Mouse (Mus musculus) gonadal fat pad, adult 2 months (tissue): ENCODE data around the gene Nt5c2. TPM values are rescaled to one million over a fixed set of nuclear protein-coding genes. Genes with fewer than 3 reads are reported as not detected.

Source experiments
- DNase-seq: peaks from one replicate; pipeline ENCODE4 v3.0.0-alpha.2; 2012; ENCODE audit warnings: low read depth
- polyA plus RNA-seq: library from polyadenylated mRNA; depleted of rRNA; stranded (reverse); fragments of >200 nt; gene quantifications from 2 replicates; pipeline ENCODE4 v1.2.3, GENCODE M21; 2012

The Nt5c2 gene
- polyA plus RNA-seq, 1 experiment: 19.7 TPM

- no peak for DNase-seq
Observed at GRCm38 (mm10) chr19:46887811-46888527, 127.0 kb downstream of the Nt5c2 start.

DNA sequence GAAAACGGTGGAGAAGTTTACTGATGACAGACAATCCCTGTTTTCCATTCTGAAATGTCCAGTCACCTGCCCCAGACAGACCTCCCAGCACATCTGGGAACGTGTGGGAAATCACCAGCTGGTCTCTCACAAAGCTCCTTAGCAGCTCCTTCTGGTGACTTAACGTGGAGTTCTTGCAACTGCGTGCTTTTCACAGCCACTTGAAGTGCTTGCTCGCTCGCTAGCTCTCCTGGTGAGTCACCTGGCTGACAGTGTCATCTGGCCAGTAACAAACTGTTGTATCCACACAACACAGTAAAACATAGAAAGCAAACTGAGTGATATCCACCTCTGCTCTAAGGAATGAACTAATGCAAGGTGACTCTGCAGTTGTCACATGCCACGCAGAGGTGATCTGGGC, 128.1 kb downstream of the Nt5c2 start:
- DNase-seq: no peak

DNA sequence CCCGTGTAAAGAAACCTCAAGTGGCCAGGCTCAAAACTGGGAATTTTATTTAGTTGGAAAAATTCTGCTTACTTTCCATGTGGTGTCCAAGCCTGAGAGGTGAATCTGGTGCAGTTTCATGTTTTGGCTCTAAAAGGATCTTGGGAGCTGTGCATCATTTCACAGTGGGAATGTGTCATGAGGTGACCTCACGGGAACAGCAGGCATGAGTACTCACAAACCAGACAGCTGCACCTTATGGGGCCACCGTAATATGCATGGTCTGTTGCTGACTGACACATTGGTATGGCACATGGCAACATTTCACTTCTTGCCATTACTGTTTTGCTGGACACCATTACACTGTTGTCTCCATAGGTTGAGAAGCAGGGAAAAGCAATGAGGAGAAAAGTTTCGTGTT, 129.6 kb downstream of the Nt5c2 start:
- no peak for DNase-seq

GRCm38 (mm10) chr19:46879876-46880275, 135.1 kb downstream of the Nt5c2 start:
- DNase-seq: no peak

- DNase-seq: no peak
Observed at GRCm38 (mm10) chr19:46878346-46878745, 136.6 kb downstream of the Nt5c2 start.

- no peak for DNase-seq
Observed at GRCm38 (mm10) chr19:46877886-46878285, 137.1 kb downstream of the Nt5c2 start.

DNA sequence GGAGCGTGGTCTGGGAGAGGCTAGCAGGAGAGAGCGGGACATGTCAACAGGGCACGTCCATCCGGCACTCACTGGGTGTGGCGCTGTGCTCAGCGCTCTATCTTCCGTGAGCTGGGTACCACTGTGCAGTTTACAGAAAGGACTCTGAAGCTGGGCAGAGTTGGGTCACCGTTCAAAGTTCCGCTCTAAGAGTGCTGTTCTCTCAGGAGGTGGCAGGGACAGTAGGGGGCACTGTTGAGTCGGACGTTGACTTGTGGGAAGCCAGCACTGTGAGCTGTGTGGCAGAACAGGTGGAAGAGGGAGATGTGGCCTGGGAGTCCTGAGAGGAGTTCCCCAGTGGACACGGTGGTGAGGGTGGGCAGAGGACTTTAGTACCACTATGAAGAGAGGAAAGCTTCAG, 139.2 kb downstream of the Nt5c2 start:
- no peak for DNase-seq

GRCm38 (mm10) chr19:46873924-46874323, 141.0 kb downstream of the Nt5c2 start:
- no peak for DNase-seq

DNA sequence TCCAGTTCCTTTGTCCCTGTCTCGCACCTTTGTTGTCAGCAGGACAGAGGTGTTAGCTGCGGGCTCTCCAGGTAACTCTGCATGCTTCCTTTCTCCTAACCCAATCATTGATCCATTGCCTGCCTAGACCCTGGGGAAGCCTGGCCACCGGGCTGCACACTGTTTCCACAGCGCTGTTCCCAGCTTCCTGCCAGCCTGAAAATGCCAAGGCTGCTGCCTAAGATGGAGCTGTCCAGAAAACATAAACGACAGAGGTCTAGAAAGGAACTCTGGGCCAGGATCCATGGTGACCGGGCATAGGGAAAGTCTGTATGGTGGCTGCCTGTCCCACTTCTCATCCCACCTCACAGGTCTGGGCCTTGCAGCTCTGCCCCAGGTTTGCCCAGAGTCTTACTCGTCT, 143.3 kb downstream of the Nt5c2 start:
- no peak for DNase-seq

DNA sequence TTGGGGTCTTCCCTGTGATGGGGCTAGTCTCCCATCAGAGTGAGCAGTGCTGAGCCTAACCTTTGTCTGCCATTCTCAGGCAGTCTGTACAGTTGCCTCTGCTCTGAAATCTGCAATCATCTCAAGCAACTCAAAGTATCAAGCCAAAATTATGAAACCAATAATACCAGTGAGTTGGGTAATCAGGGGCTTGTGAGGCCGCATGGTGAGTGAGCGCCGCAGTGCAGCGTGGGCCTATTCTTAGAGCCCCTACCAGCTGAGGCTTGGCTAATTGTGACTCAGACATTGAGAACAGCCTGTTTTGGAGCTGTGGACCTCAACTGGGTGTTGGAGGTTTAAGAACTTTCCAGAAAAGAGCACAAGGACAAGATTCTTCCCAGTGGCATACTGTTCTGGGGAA, 143.9 kb downstream of the Nt5c2 start:
- DNase-seq: no peak

DNA sequence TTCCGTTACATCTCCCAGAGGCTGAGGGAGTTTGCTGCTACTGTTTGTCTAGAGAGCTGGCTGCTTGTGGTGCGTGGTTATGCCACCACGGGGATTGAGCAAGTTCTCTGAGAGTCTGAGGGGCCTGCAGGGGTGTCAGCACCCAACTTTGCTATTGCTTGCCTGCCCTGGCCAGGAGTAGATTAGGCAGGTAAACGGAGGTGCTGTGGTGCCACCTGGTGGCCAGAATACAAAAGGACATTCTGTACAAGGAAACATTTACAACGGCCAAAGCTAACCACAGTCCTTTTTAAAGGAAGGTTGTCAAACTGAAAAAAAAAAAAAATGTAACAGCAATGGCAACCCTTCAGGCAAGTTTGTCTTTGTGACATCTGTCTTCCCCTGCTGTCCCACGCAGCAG, 145.4 kb downstream of the Nt5c2 start:
- no peak for DNase-seq

DNA sequence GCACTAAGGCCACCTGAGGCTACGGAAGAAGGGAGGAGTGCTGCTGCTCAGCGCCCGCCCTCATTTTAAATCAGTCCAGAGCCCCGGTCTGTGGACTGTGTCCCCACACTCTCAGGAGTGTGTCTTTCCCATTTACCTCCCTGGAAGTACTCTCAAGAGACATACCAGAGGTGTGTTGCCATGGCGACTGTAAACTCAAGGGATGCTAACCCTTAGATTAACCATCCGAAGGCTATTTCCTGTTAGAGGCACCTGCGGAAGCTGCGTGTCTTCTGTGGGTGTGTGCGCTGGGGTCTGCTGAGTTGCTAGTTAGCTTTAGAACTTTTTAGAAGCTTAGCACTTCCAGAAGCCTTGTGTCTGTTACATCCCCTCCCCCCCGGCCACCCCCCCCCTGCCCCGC, 145.9 kb downstream of the Nt5c2 start:
- no peak for DNase-seq

GRCm38 (mm10) chr19:46865381-46865780, 149.6 kb downstream of the Nt5c2 start:
- no peak for DNase-seq

GRCm38 (mm10) chr19:46864731-46865331, 150.1 kb downstream of the Nt5c2 start:
- no peak for DNase-seq

- DNase-seq: no peak
Observed at GRCm38 (mm10) chr19:46864079-46864478, 150.9 kb downstream of the Nt5c2 start.

- DNase-seq: no peak
Observed at GRCm38 (mm10) chr19:46863236-46863927, 151.6 kb downstream of the Nt5c2 start.

GRCm38 (mm10) chr19:46862556-46862955, 152.4 kb downstream of the Nt5c2 start:
- DNase-seq: no peak

DNA sequence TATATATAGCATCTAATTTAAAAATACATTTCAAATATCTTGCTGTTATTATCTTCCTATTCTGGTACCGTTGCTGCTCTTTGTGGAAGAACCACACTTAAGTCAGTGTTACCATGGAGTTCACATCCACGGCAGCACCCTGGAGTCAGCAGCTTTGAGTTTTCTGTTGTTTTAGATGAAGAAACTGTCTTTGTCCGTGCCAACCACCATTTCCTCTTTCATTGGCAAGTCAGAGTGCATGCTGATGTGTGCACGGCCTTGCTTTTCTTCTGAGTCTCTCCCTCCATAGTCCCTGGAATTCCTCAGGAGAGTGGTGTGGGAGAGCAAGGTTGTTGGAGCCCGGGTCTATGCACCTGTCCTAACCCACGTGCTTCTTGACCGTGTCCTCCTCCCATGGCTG, 156.8 kb downstream of the Nt5c2 start:
- DNase-seq: no peak

- DNase-seq: no peak
Observed at GRCm38 (mm10) chr19:46857277-46857989, 157.5 kb downstream of the Nt5c2 start.

- DNase-seq: no peak
Observed at GRCm38 (mm10) chr19:46856780-46857179, 158.2 kb downstream of the Nt5c2 start.

DNA sequence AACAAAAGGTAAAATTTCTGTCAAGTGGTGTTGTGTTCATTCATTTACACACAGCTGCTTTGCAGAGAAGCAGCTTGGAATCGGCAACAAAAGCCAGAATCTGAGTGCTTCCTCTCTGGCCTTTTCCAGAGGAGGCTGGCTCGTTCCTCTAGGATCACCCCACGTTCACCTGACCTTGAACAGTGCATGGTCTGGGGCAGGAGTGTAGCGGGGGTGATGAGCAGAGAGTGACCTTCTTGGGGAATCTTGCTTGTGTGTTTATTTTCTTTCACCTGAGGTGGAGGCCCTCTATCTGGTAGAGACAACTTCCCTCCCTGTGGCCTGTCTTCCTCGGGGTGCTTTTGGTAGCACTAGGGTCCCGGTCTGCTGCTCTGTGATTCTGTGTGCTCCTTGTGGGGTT, 158.7 kb downstream of the Nt5c2 start:
- DNase-seq: no peak

- DNase-seq: no peak
Observed at GRCm38 (mm10) chr19:46849443-46849997, 165.4 kb downstream of the Nt5c2 start.
